Mouse (Mus musculus) activated CD4-positive, CD25-positive, alpha-beta regulatory T cell, adult 9 weeks (primary cell): ENCODE results near the gene Olfr943. TPM values are rescaled to one million over a fixed set of nuclear protein-coding genes. Genes with fewer than 3 reads are reported as not detected.

Source experiments
- polyA plus RNA-seq: library from polyadenylated mRNA; unstranded; fragments of 100-300 nt; shearing (Covaris generic); gene quantifications from one replicate; pipeline ENCODE4 v1.2.1, GENCODE M21; 2017

Olfr943 gene
- polyA plus RNA-seq = 0.05 TPM

DNA sequence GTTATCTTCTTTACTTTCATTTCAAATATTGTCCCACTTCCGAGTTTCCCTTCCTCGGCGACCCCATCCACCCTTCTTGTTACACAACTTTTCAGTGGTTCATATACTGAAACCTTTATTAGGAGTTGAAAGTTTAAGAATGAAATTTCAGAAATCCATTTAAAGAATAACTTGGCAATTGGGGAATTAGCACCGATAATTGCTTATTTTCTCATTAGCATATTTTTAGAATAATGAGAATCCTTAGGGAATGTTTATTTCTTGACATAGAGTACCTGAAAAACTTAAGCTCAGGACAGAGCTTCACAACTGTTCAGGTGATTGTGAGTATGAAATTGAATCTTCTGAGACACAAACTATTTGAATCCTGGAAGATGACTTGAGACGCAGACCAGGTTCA lies at the start of gene Olfr943:
Olfr943 (plus strand) TSS at position 301 of the 400 bp plus-strand sequence.

GRCm38 (mm10) chr9:39127831-39128230 lies 38.3 kb upstream of the Olfr943 start, which contains the start of gene Olfr27:
Gene Olfr27 (plus strand): TSS chr9:39128131.

DNA sequence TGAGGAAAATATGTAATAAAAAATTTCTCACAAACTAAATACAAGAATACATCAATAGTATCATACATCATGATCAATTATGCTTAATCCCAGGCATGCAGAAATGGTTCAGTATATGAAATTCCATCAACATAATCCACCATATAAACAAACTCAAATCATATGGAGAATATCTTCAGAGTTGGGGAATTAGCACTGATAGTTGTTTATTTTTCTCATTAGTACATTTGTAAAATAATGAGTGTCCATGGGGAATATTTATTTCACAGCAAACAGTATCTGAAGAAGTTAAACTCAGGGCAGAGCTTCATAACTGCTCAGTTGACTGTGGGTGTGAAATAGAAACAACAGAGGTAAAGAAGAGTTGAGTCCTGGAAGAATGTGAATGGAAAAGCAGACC lies 35.5 kb downstream of the Olfr943 start, which contains the start of gene Olfr944:
Olfr944 (plus strand) TSS at position 301 of the 400 bp plus-strand sequence.

Other genes with a start within 250 kb of the Olfr943 start
- gene Olfr930, start 236.5 kb upstream of the Olfr943 start, polyA plus RNA-seq = not detected
- 0.09 TPM for gene Olfr933, start 194.0 kb upstream of the Olfr943 start, polyA plus RNA-seq
- gene Olfr934, start 178.0 kb upstream of the Olfr943 start, polyA plus RNA-seq = not detected
- gene Olfr935, start 166.6 kb upstream of the Olfr943 start, polyA plus RNA-seq = not detected
- gene Olfr146, start 142.9 kb upstream of the Olfr943 start, polyA plus RNA-seq = not detected
- not detected for gene Olfr937, start 101.4 kb upstream of the Olfr943 start, polyA plus RNA-seq
- not detected for gene Olfr938, start 87.4 kb upstream of the Olfr943 start, polyA plus RNA-seq
- gene Olfr27, start 38.2 kb upstream of the Olfr943 start, polyA plus RNA-seq = not detected
- gene Olfr944, start 35.6 kb downstream of the Olfr943 start, polyA plus RNA-seq = not detected
- gene Olfr1537, start 83.7 kb downstream of the Olfr943 start, polyA plus RNA-seq = not detected
- gene Olfr945, start 110.5 kb downstream of the Olfr943 start, polyA plus RNA-seq = not detected
- gene Olfr948, start 159.7 kb downstream of the Olfr943 start, polyA plus RNA-seq = not detected
- gene Olfr951, start 221.1 kb downstream of the Olfr943 start, polyA plus RNA-seq = not detected